Mouse (Mus musculus) limb, embryonic 14.5 days (tissue): ENCODE data around the gene Wfdc1. TPM values are rescaled to one million over a fixed set of nuclear protein-coding genes. Genes with fewer than 3 reads are reported as not detected.

Source experiments
- ATAC-seq: fragments of 200-750 bp; cut with Nextera tagmentation; 2 replicates; pipeline ENCODE4 v1.8.0; 2017; ENCODE audit warnings: low read depth, moderate number of reproducible peaks, moderate TSS enrichment; ENCODE audit not compliant: low FRiP score
- DNase-seq: peaks from one replicate; pipeline ENCODE4 v3.0.0-alpha.2; 2015; ENCODE audit warnings: low spot score
- H3K27ac ChIP-seq: fragments of 300-500 bp; sonication (generic); replicated peaks from 2 replicates; pipeline ENCODE4 v1.5.1; 2014; ENCODE audit warnings: low read depth, mild to moderate bottlenecking, low read length, moderate library complexity, mixed read lengths
- H3K27me3 ChIP-seq: fragments of 300-500 bp; sonication (generic); 2 replicates; pipeline ENCODE4 v1.6.1; 2014; ENCODE audit warnings: low read length, mixed read lengths; ENCODE audit not compliant: control insufficient read depth, insufficient read depth
- H3K36me3 ChIP-seq: fragments of 300-500 bp; sonication (generic); 2 replicates; pipeline ENCODE4 v1.6.1; 2014; ENCODE audit warnings: mild to moderate bottlenecking, low read length, moderate library complexity, mixed read lengths; ENCODE audit not compliant: control insufficient read depth, insufficient read depth
- H3K4me1 ChIP-seq: fragments of 300-500 bp; sonication (generic); 2 replicates; pipeline ENCODE4 v1.6.1; 2014; ENCODE audit warnings: antibody characterized with exemption, low read length, mixed read lengths; ENCODE audit not compliant: control insufficient read depth, insufficient read depth
- H3K4me2 ChIP-seq: fragments of 300-500 bp; sonication (generic); replicated peaks from 2 replicates; pipeline ENCODE4 v1.6.1; 2014; ENCODE audit warnings: low read depth, mild to moderate bottlenecking, low read length, moderate library complexity; ENCODE audit not compliant: severe bottlenecking
- H3K4me3 ChIP-seq: fragments of 300-500 bp; sonication (generic); replicated peaks from 2 replicates; pipeline ENCODE4 v1.5.1; 2014; ENCODE audit warnings: low read length
- H3K9ac ChIP-seq: fragments of 300-500 bp; sonication (generic); 2 replicates; pipeline ENCODE4 v1.6.1; 2014; ENCODE audit warnings: mild to moderate bottlenecking, low read depth, low read length, moderate library complexity; ENCODE audit not compliant: severe bottlenecking
- H3K9me3 ChIP-seq: fragments of 300-500 bp; sonication (generic); 2 replicates; pipeline ENCODE4 v1.6.1; 2016; ENCODE audit warnings: low read length; ENCODE audit not compliant: control insufficient read depth
- POLR2A ChIP-seq: fragments of 200-500 bp; IDR thresholded peaks from 2 replicates; pipeline ENCODE4 v1.8.0; 2012; ENCODE audit warnings: inconsistent platforms, mild to moderate bottlenecking, moderate library complexity, borderline replicate concordance; ENCODE audit not compliant: insufficient read depth, insufficient read length; ENCODE audit errors: extremely low read depth
- WGBS: fragments of 180-500 bp; shearing (Covaris S2); extraction: QIAGEN DNeasy Blood & Tissue Kit; methylation state at CpG from one replicate; pipeline ENCODE4 v1.1.7; 2014; 5-methylcytosine and 5-hydroxymethylcytosine counted together
- polyA plus RNA-seq, 2 experiments: library from polyadenylated mRNA; depleted of rRNA in 1 of 2; stranded (reverse) in 1 of 2; unstranded in 1 of 2; fragments of >200 nt; fragmentation: Nextera tagmentation in 1 of 2; extraction: Ambion mirVana in 1 of 2; gene quantifications; 2 replicates each; pipeline versions ENCODE4 v1.2.1 to v1.2.3; 2012 to 2014

Wfdc1 gene
- polyA plus RNA-seq, 2 experiments: 0.80 to 0.91 TPM

- 0 out of 2 replicates have a peak, but pooled peaks cover 2% of the 10 kb centered on the region for H3K4me1 ChIP-seq
- H3K36me3 ChIP-seq: no peaks in the 10 kb centered on the region
- no peaks in the 10 kb centered on the region for H3K27me3 ChIP-seq
- no peak for TF ChIP-seq POLR2A
- ATAC-seq (no peak), DNase-seq (no peak)
- no peaks in the 10 kb centered on the region for H3K9me3 ChIP-seq
- 90% methylated on average over 10 of the region's 10 CpGs for whole genome bisulfite sequencing
- no peak overlapping the region for H3K27ac ChIP-seq
- H3K9ac ChIP-seq: no peak overlapping the region
- H3K4me3 ChIP-seq: no peak overlapping the region
- H3K4me2 ChIP-seq: no peak overlapping the region
Observed at GRCm38 (mm10) chr8:119736348-119736917, 70.3 kb downstream of the Wfdc1 start.

GRCm38 (mm10) chr8:119737093-119737900 is 71.1 kb downstream of the Wfdc1 start:
- no peaks in the 10 kb centered on the region for H3K9me3 ChIP-seq
- H3K4me1 ChIP-seq: 0 out of 2 replicates have a peak, but pooled peaks cover 2% of the 10 kb centered on the region
- H3K27me3 ChIP-seq: no peaks in the 10 kb centered on the region
- H3K4me3 ChIP-seq: no peak overlapping the region
- H3K4me2 ChIP-seq: no peak overlapping the region
- H3K27ac ChIP-seq: no peak overlapping the region
- H3K9ac ChIP-seq: no peak overlapping the region
- no peaks in the 10 kb centered on the region for H3K36me3 ChIP-seq
- ATAC-seq (no peak), DNase-seq (no peak)
- 88% methylated on average over 11 of the region's 11 CpGs for WGBS
- no peak for TF ChIP-seq POLR2A

Other genes with a start within 250 kb of the Wfdc1 start
- gene Osgin1, start 232.2 kb upstream of the Wfdc1 start, polyA plus RNA-seq (2012; rRNA removed): 2.1 and 2.7 TPM in 2 replicates
- gene Osgin1, start 232.2 kb upstream of the Wfdc1 start, polyA plus RNA-seq (2014; fragmentation: Nextera tagmentation; extraction: Ambion mirVana): 1.2 and 2.2 TPM in 2 replicates
- 7.8 and 9.5 TPM in 2 replicates for gene Necab2, start 219.6 kb upstream of the Wfdc1 start, polyA plus RNA-seq (2012; rRNA removed)
- 2.2 and 2.6 TPM in 2 replicates for gene Necab2, start 219.6 kb upstream of the Wfdc1 start, polyA plus RNA-seq (2014; fragmentation: Nextera tagmentation; extraction: Ambion mirVana)
- gene Slc38a8, start 164.7 kb upstream of the Wfdc1 start, polyA plus RNA-seq (2012; rRNA removed): 0.29 and 0.51 TPM in 2 replicates
- gene Slc38a8, start 164.7 kb upstream of the Wfdc1 start, polyA plus RNA-seq (2014; fragmentation: Nextera tagmentation; extraction: Ambion mirVana): not detected in 2 replicates
- 155 and 179 TPM in 2 replicates for gene Mbtps1, start 107.6 kb upstream of the Wfdc1 start, polyA plus RNA-seq (2012; rRNA removed)
- gene Mbtps1, start 107.6 kb upstream of the Wfdc1 start, polyA plus RNA-seq (2014; fragmentation: Nextera tagmentation; extraction: Ambion mirVana): 122 and 125 TPM in 2 replicates
- 15.5 and 17.2 TPM in 2 replicates for gene Hsdl1, start 91.2 kb upstream of the Wfdc1 start, polyA plus RNA-seq (2012; rRNA removed)
- gene Hsdl1, start 91.2 kb upstream of the Wfdc1 start, polyA plus RNA-seq (2014; fragmentation: Nextera tagmentation; extraction: Ambion mirVana): 31.3 and 34.2 TPM in 2 replicates
- 0.04 and 0.06 TPM in 2 replicates for gene Dnaaf1, start 91.1 kb upstream of the Wfdc1 start, polyA plus RNA-seq (2012; rRNA removed)
- gene Dnaaf1, start 91.1 kb upstream of the Wfdc1 start, polyA plus RNA-seq (2014; fragmentation: Nextera tagmentation; extraction: Ambion mirVana): not detected in 2 replicates
- 18.4 and 28.4 TPM in 2 replicates for gene Taf1c, start 61.1 kb upstream of the Wfdc1 start, polyA plus RNA-seq (2012; rRNA removed)
- 11.3 and 13.0 TPM in 2 replicates for gene Taf1c, start 61.1 kb upstream of the Wfdc1 start, polyA plus RNA-seq (2014; fragmentation: Nextera tagmentation; extraction: Ambion mirVana)
- gene Adad2, start 53.6 kb upstream of the Wfdc1 start, polyA plus RNA-seq (2012; rRNA removed): 0.38 and 0.41 TPM in 2 replicates
- gene Adad2, start 53.6 kb upstream of the Wfdc1 start, polyA plus RNA-seq (2014; fragmentation: Nextera tagmentation; extraction: Ambion mirVana): 0.10 TPM in 1 of 2 replicates, not detected in the other
- 0.11 and 0.13 TPM in 2 replicates for gene Kcng4, start 30.7 kb upstream of the Wfdc1 start, polyA plus RNA-seq (2012; rRNA removed)
- gene Kcng4, start 30.7 kb upstream of the Wfdc1 start, polyA plus RNA-seq (2014; fragmentation: Nextera tagmentation; extraction: Ambion mirVana): 0.12 and 0.14 TPM in 2 replicates
- gene Atp2c2, start 33.6 kb downstream of the Wfdc1 start, polyA plus RNA-seq (2012; rRNA removed): 2.1 and 3.1 TPM in 2 replicates
- gene Atp2c2, start 33.6 kb downstream of the Wfdc1 start, polyA plus RNA-seq (2014; fragmentation: Nextera tagmentation; extraction: Ambion mirVana): 2.3 and 2.6 TPM in 2 replicates
- gene Tldc1, start 112.1 kb downstream of the Wfdc1 start, polyA plus RNA-seq (2012; rRNA removed): 10.6 and 11.7 TPM in 2 replicates
- gene Tldc1, start 112.1 kb downstream of the Wfdc1 start, polyA plus RNA-seq (2014; fragmentation: Nextera tagmentation; extraction: Ambion mirVana): 5.1 and 6.7 TPM in 2 replicates
- gene Cotl1, start 174.2 kb downstream of the Wfdc1 start, polyA plus RNA-seq (2012; rRNA removed): 147 and 196 TPM in 2 replicates
- 212 and 247 TPM in 2 replicates for gene Cotl1, start 174.2 kb downstream of the Wfdc1 start, polyA plus RNA-seq (2014; fragmentation: Nextera tagmentation; extraction: Ambion mirVana)
- 12.1 and 16.2 TPM in 2 replicates for gene Klhl36, start 195.9 kb downstream of the Wfdc1 start, polyA plus RNA-seq (2012; rRNA removed)
- gene Klhl36, start 195.9 kb downstream of the Wfdc1 start, polyA plus RNA-seq (2014; fragmentation: Nextera tagmentation; extraction: Ambion mirVana): 9.1 and 10.2 TPM in 2 replicates
- gene Usp10, start 244.0 kb downstream of the Wfdc1 start, polyA plus RNA-seq (2012; rRNA removed): 126 and 131 TPM in 2 replicates
- gene Usp10, start 244.0 kb downstream of the Wfdc1 start, polyA plus RNA-seq (2014; fragmentation: Nextera tagmentation; extraction: Ambion mirVana): 95.9 and 109 TPM in 2 replicates
- gene Gm20388, start 244.5 kb downstream of the Wfdc1 start, polyA plus RNA-seq (2012; rRNA removed): 49.9 and 63.3 TPM in 2 replicates
- gene Gm20388, start 244.5 kb downstream of the Wfdc1 start, polyA plus RNA-seq (2014; fragmentation: Nextera tagmentation; extraction: Ambion mirVana): 1.9 TPM in 1 of 2 replicates, not detected in the other